Mouse (Mus musculus) left cerebral cortex, adult 8-10 months (tissue): ENCODE results near the gene Pcnp. TPM values are rescaled to one million over a fixed set of nuclear protein-coding genes. Genes with fewer than 3 reads are reported as not detected.

Experiments used
- DNase-seq, 2 experiments: peaks; one replicate each; pipeline ENCODE4 v3.0.0; 2022; ENCODE audit warnings: low spot score in 2 of 2
- total RNA-seq, 4 experiments: library from RNA; stranded (reverse); gene quantifications; 2 replicates each; pipeline ENCODE4 v1.2.4; 2022

Gene Pcnp
- total RNA-seq, 4 experiments from 2014 or later: 173 to 198 (median 182) TPM

GRCm38 (mm10) chr16:56037138-56038010 lies 7.8 kb upstream of the Pcnp start, which contains the start of gene Trmt10c:
Gene Trmt10c (minus strand): TSS chr16:56037819.
- peak; percentile 85 to 87 for DNase-seq

GRCm38 (mm10) chr16:56036501-56036900 lies 7.0 kb upstream of the Pcnp start:
- DNase-seq: no peak

DNA sequence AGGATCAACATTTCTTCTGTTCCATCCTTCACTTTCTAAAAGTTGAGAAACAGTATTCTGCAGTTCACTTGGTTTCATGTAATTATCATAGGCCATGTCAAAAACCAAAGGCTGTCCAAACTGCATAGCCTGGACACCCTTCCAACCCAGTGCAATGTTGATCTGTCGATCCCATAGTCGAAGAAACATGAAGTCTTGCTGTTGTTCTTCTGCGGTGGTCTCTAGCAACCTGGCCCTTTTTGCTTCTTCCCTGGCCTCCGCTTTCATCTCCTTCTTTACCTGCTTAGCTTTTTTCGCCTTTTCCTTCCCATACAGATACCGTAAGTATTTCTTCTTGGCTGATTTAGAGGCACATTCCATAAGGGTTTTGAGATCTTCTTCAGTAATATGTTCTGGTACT lies 5.0 kb upstream of the Pcnp start:
- DNase-seq: no peak

DNA sequence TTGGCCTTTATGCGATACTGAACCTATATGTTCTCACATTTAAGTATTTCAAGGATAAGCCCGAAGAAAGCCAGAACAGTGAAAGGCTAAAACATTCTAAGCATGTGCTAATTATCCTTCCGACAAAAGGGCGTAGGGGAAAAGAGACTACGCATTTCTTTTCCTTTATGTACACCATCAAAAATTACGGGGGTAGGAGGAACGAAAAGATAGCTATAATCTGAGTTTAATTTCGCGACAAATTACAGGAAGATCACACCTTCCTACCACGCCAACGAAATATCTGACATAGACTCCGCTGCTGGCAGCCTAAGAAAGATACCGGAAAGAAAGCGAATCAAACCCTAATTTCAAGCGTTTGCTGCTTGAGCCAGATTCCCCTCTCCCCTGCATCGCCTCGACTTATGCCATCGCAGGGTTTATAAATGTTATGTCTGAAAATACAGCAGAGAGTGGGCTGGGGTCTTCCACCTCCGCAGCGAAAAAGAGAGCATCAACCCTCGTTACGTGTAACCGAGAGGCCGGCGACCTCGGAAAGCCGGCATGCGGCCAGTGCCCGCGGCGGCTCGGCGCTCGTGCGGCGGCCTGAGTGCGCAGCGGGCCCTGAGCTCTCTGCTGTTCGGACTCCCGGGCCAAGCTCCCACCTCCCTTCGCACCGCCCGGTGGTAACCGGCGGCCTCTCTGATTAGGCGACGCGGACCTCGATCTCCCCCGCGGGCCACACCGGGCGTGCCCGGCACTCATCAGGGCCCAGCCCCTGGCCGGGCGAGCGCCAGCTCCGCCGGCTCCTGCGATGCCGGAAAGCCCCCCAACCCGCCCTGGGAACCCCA lies 602 bp downstream of the Pcnp start:
- no peak for DNase-seq

GRCm38 (mm10) chr16:56027854-56028629 lies 1.5 kb downstream of the Pcnp start:
- no peak for DNase-seq

- no peak for DNase-seq
These were observed 9.9 kb downstream of the Pcnp start for GRCm38 (mm10) chr16:56019660-56020059.

DNA sequence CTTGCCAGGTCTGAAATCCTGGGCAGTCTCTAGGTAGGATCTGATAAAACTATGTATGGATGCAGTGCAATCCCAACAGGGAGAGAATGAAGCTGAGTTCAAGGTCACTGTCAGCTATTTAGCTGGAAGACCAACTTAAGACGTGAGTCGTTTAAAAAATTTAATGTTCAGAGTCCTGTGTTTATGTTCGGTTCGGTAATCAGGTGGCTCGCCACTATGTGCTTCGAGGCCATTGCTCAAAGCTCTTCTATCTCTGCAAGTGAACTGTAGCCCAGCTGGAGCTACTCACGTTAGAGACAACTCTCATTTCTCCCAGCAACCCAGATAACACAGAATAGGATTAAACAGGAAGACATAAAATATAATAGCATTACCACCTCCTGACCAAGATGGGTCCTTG lies 15.5 kb downstream of the Pcnp start:
- no peak for DNase-seq

- DNase-seq: no peak
These were observed 16.5 kb downstream of the Pcnp start for GRCm38 (mm10) chr16:56012789-56013743.

DNA sequence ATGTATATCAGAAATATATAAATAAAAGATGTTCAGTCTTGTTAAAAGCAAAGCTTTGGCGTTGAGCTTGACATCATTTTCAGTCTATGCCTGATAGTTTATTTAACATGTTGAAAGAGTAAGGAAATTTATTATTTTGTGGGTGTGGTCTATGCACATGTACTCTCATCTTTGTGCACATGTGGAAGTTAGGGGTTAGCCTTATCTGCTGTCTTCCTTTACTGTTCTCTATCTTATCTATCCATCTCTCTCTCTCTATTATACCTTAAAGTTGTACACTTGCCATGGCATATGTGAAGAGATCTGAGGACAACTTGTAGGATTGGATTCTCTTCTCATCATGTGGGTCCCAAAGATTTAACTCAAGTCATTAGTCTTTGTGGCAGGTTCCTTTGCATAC lies 20.7 kb downstream of the Pcnp start:
- DNase-seq: no peak

DNA sequence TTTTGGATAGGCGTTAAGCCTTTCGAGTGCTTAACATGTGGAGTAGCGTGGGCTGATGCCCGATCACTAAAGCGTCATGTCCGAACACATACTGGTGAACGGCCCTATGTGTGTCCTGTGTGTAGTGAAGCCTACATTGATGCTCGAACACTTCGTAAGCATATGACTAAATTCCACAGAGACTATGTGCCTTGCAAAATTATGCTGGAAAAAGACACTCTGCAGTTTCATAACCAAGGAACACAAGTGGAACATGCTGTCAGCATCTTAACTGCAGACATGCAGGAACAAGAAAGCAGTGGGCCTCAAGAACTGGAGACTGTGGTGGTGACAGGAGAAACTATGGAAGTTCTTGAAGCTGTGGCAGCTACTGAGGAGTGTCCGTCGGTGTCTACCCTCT lies 22.7 kb downstream of the Pcnp start:
- no peak for DNase-seq

DNA sequence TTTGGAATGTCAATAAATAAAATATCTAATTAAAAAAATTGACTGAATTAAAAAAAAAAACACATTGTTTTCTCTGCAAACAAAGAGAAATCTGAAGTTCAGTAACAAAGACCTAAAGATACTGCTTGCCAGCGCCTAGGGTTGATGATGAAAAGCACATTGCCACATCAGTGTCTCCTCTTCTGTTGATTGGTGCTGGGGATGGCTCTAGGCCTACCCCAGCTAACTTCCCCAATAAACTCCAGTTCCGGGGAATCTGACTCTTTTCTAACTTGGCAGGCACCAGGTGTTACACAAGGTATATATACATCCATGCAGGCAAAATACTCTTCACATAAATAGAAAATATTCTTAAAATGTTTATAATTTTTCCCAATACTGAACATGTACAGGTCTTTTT lies 35.3 kb downstream of the Pcnp start:
- no peak for DNase-seq

DNA sequence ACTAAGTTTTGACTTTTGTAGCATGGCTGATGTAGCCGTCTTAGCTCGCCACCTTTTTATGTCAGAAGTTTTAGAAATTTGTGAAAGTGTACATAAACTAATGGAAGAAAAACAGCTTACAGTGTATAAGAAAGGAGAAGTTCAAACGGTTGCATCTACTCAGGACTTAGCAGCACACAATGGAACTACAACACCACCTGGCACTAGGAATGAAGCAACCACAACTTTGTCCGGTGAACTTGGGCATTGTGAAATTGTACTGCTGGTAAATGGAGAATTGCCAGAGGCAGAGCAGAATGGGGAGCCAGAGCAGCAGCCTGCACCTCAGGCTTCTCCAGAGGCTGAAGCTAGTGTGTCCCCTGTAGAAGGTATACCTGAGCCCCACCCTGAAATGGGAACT lies 39.2 kb downstream of the Pcnp start:
- DNase-seq: no peak

DNA sequence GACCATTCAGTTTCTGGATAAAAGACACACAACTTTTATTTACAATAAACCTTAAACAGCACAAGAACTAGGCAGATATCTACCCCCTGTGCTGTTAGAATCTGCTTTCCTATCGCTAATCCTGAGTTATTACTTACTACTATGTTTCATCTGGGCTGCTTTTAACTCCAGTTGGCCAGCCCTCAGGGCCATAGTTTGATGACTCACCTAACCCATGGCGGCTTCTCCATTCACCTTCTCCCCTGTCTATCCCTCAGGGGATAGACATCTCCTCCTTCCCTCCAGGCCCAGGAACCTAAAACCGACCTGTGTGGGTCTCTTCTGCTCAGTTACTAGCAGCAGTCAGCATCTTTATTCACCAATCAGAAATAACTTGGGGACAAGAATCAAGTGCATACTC lies 43.5 kb downstream of the Pcnp start:
- DNase-seq: no peak

GRCm38 (mm10) chr16:55974903-55975285 lies 54.6 kb downstream of the Pcnp start:
- DNase-seq: peak in 1 of 2 experiments; percentile 32

DNA sequence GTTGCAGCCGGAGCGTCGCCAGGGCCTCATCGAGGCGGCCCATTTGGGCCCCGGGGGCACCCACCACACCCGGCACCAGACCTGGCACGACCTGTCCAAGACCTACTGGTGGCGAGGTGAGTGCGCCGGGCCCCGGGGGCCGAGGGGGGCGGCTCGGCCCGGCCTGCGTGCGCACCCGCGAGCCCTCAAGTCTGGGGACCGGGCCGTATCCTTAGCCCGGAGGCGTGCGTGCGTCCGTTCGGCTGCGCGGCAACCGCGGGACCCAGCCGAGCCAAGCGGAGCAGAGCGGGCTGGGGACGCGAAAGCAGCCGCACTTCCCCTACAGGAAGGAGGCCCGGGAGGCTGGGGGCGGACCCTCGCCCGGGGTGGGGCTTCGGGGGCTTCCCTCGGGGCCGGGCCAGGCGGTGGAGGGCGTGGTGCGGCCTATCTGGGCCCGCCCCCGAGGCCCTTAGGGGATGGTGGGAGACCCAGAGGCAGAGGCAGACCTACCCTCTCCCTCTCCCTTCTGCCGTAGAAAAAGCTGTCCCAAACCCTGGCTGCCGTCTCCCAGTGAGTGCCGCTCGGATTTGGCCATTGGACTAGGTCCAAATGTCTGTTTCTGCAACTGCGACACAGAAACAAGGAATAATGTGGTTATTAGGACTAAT lies 55.2 kb downstream of the Pcnp start:
- DNase-seq: peak; percentile 65 to 82

GRCm38 (mm10) chr16:55973431-55974255 lies 55.9 kb downstream of the Pcnp start, which contains the start of gene Zbtb11:
Gene Zbtb11 (plus strand): TSS chr16:55973883.
- peak; percentile 98 for DNase-seq

- no peak for DNase-seq
These were observed 56.8 kb downstream of the Pcnp start for GRCm38 (mm10) chr16:55972626-55973201.

DNA sequence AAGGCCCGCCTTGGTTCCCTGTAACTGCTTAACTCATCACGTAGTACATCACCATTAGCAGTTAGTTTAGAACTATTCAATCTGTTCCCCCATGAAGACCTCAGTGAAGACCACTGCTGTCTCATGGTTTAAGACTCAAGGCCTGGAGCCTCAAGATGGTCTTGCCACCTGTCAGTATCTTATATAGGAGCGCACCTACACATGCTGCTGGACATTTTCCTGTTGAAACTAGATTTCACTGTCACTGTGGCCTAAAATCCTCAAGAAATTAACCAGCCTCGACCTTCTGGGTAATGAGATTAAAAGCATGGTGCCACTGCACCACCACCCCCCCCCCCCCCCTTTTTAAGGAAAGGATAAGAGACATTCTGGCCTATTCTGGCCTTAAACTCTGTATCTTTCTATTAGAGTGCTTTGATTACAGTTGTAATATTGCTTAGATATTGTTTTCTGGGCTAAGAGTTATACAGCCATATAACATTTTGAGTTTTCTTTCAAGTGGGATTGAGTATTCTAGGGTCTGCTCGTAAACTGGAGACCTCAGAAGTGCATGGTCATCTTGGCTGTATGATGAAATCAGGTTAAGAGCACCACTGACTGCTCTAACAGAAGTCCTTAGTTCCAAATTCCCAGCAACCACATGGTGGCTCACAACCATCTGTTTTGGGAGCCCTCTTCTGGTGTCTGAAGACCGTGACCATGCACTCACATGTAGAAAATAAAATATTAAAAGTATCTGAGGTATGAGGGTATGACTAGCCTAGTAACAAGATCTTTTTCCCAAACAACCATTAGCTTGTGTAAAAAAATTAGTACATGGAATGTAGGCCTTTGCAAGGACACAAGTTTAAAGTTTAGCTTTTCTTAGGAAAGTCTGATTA lies 57.6 kb downstream of the Pcnp start:
- no peak for DNase-seq
